Mouse (Mus musculus) heart, embryonic 10.5 days (tissue): Measurements from ENCODE around the gene Gm10282. TPM values are rescaled to one million over a fixed set of nuclear protein-coding genes. Genes with fewer than 3 reads are reported as not detected.

Experiments used
- DNase-seq: peaks from one replicate; pipeline ENCODE4 v3.0.0-alpha.2; 2017; ENCODE audit warnings: low spot score
- H3K27ac ChIP-seq: fragments of 300-500 bp; sonication (generic); 2 replicates; pipeline ENCODE4 v1.5.1; 2016; ENCODE audit warnings: mild to moderate bottlenecking
- H3K27me3 ChIP-seq: fragments of 300-500 bp; sonication (generic); 2 replicates; pipeline ENCODE4 v1.6.1; 2016; ENCODE audit warnings: mild to moderate bottlenecking; ENCODE audit not compliant: poor library complexity, insufficient read depth, severe bottlenecking
- H3K36me3 ChIP-seq: fragments of 300-500 bp; sonication (generic); 2 replicates; pipeline ENCODE4 v1.6.1; 2016; ENCODE audit warnings: mild to moderate bottlenecking, moderate library complexity
- H3K4me1 ChIP-seq: fragments of 300-500 bp; sonication (generic); 2 replicates; pipeline ENCODE4 v1.6.1; 2016; ENCODE audit warnings: mild to moderate bottlenecking
- H3K4me3 ChIP-seq: fragments of 300-500 bp; sonication (generic); 2 replicates; pipeline ENCODE4 v1.5.1; 2016; ENCODE audit warnings: mild to moderate bottlenecking, moderate library complexity
- H3K9me3 ChIP-seq: fragments of 300-500 bp; sonication (generic); 2 replicates; pipeline ENCODE4 v1.6.1; 2016; ENCODE audit warnings: mild to moderate bottlenecking, moderate library complexity
- WGBS: fragments of 180-500 bp; shearing (Covaris S2); methylation state at CpG from one replicate; pipeline ENCODE4 v1.1.7; 2016; 5-methylcytosine and 5-hydroxymethylcytosine counted together
- polyA plus RNA-seq: library from polyadenylated mRNA; unstranded; fragments of >200 nt; fragmentation: Nextera tagmentation; extraction: Ambion mirVana; gene quantifications from 2 replicates; pipeline ENCODE4 v1.2.1, GENCODE M21; 2016

Gm10282 gene
- 19.8 and 23.4 TPM in 2 replicates for polyA plus RNA-seq

DNA sequence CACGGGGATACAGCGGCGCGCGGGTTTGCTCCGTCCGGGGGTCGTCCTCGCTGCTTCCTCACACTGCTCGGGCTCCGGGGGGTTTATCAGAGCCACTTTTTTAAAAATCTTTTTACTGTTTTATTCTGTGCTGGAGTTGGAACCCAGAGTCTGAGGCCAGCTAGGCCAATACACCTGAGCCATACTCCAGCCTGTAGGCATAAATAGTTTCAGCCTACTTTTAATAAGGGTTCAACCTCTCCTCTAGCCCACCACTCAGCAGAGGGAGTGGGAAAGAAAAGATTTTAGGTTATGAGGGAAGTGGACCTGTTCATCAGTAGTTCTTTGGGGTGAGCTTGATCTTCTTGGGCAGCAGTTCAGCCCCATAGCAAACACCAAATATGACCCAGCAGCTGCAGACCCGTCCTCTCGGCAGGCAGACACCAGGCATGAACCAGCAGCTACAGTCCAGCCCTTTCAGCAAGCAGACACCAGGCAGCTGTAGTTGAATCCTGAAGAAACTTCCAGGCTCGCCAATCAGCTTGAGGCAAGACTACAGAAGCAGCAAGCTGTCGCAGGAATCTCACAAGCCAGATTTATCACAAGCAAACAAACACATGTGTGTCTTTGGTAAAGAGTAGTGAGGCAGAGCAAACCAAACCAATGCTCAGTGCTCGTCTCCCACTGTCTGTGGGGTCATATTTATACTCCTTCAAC, at the start of gene Gm10282:
Gene Gm10282, minus strand, starts transcription at position 51 of the 696 bp plus-strand sequence.
- Histone ChIP-seq H3K4me3 (no peak within 1 kb of the TSS), H3K4me1 (peaks cover 8% of the 10 kb centered on the region; the same call in 1 of the 2 replicates), H3K9me3 (no peaks in the 10 kb centered on the region), H3K27ac (no peak within 1 kb of the TSS), H3K27me3 (no peaks in the 10 kb centered on the region), H3K36me3 (no peaks in the 10 kb centered on the region)
- DNase-seq, result no peak
- 73% methylated on average over 16 of the region's 16 CpGs for WGBS

DNA sequence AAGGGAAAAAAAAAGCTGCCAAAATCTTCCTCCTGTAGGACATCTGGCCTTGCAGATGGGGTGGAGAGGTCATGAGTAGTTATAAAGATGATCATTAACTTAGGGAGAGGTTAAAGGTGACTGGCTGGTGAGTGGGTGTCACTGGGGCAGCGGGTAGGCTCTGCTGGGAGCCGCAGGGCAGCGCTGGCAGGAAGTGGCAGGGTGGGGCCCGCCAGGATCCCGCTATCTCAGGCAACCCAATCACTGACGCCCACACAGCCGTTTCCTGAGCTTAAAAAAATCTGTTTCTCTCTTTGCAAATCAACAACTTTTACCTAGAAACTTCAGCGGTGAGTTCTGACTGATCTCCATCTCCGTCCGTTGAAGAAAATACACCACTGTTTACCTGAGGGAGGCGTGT, 49.2 kb upstream of the Gm10282 start:
- Histone ChIP-seq H3K9me3 (no peaks in the 10 kb centered on the region), H3K4me3 (no peak overlapping the region), H3K27ac (peak overlapping the region; percentile 74), H3K4me1 (peaks cover 44% of the 10 kb centered on the region), H3K36me3 (peaks cover 55% of the 10 kb centered on the region), H3K27me3 (no peaks in the 10 kb centered on the region)
- DNase-seq, result no peak
- WGBS, result 55% methylated on average over 11 of the region's 11 CpGs

DNA sequence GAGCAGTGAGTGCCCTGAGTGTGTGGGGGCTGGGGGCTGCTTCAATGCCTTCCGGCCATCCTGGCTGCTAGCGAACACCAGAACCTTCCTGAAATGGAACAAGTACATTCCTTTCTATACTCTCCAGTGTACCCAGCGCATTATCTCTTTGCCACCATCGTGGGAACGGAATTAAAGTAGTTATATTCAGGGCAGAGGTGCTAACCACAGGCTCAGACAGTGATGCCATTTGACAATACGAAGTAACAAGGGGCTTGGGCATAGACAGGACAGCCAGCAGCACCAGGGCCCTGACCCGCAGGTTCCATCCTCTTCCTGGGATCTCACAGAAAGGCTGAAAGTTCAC, 48.6 kb upstream of the Gm10282 start:
- 49% methylated on average over 7 of the region's 7 CpGs for whole genome bisulfite sequencing
- Histone ChIP-seq H3K36me3 (peaks cover 49% of the 10 kb centered on the region), H3K27ac (peak overlapping the region; percentile 74)

DNA sequence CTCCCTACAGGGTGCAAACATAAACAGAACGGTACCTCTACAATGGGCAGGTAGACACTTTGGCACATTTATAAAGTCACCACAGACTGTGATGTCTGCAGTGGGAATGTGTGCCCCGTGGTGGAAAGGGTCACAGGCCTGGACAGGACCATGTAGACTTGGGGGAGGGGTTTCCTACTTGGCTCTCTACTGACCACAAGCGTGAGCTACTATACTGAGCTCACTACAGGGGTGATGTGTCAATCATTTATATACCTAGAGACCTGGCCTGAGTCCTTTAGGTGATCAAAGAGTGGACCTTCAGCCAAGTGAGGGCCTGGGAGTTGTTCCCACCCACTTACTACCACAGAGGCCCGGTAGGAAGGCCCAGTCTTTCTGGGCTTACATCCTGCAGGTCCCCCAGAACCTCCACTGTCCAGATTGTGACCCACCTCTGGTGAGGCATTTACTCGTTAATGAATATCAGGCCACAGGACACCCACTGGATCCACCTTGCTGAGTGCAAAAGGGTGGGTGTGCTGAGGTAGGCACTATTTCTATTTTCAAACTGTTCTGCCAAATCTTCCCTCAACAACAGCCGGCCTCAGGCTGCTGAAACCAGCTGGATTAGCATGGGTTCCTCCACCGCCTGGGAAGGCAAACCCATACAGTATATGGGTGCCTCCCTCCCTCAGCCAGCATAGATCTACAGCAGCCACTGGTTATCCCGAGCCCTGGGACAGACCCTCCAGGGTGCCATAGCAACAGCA, 48.1 kb upstream of the Gm10282 start:
- H3K4me3 ChIP-seq, result no peak overlapping the region
- H3K27me3 ChIP-seq, result no peaks in the 10 kb centered on the region
- no peak for DNase-seq
- 70% methylated on average over 8 of the region's 8 CpGs for WGBS
- H3K27ac ChIP-seq, result peak overlapping the region; percentile 74
- peaks cover 46% of the 10 kb centered on the region for H3K36me3 ChIP-seq
- no peaks in the 10 kb centered on the region for H3K9me3 ChIP-seq
- H3K4me1 ChIP-seq, result peaks cover 49% of the 10 kb centered on the region

More for the DNA sequence above, 48.6 kb upstream of the Gm10282 start:
- H3K27me3 ChIP-seq, result no peaks in the 10 kb centered on the region
- DNase-seq, result no peak
- H3K9me3 ChIP-seq, result no peaks in the 10 kb centered on the region
- H3K4me1 ChIP-seq, result peaks cover 49% of the 10 kb centered on the region
- H3K4me3 ChIP-seq, result no peak overlapping the region

DNA sequence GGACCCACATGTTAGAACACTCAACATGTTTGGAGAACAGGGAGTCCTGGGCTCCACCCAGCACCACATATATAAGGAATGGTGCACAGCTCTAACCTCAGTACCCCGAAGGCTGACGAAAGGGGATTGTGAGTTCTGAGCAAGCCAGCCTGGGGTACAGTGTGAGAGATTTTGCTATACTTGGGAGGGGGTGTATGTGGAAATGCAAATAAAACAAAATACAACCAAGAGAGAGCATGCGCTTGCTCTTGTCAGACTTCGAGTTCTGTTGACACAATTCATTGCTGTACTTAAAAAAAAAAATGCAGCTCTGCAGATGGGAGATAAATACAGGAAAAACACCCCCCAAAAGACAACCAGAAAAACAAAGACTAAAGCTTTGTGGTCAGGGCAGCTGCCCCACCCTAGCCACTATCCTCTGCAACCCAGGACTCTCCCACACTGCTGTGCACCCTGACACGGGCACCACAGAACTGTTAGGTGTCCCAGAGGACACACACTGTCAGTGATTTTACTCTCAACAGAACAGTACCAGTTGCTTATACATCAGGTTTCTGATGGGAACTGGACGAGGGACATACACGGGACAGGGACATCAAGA, 46.4 kb upstream of the Gm10282 start:
- Histone ChIP-seq H3K4me3 (no peak overlapping the region), H3K27me3 (no peaks in the 10 kb centered on the region), H3K27ac (no peak overlapping the region), H3K4me1 (peaks cover 53% of the 10 kb centered on the region), H3K36me3 (peaks cover 42% of the 10 kb centered on the region), H3K9me3 (no peaks in the 10 kb centered on the region)
- WGBS, result 78% methylated on average over 7 of the region's 7 CpGs
- DNase-seq, result no peak

DNA sequence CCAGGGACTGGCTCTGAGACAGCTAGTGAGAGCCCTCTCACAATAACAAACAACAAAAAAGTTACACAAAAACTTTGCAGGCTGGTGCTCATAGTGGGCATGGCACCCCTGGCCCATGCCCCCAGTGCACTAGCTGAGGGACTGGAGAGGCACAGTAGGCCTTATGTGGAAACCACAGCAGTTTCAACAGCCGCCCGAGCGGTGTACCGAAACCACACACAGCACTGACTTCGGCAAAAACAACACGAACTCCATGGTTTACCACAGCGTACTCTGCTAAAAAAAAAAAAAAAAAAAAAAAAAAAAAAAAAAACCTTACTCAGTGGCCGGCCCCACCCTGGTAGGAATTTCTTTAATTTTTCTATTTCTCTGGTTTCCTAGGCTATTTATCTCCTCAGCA, 45.7 kb upstream of the Gm10282 start:
- Histone ChIP-seq H3K27me3 (no peaks in the 10 kb centered on the region), H3K4me1 (peaks cover 46% of the 10 kb centered on the region), H3K9me3 (no peaks in the 10 kb centered on the region), H3K4me3 (no peak overlapping the region), H3K36me3 (peaks cover 42% of the 10 kb centered on the region), H3K27ac (no peak overlapping the region)
- DNase-seq, result no peak
- 94% methylated on average over 8 of the region's 8 CpGs for WGBS

DNA sequence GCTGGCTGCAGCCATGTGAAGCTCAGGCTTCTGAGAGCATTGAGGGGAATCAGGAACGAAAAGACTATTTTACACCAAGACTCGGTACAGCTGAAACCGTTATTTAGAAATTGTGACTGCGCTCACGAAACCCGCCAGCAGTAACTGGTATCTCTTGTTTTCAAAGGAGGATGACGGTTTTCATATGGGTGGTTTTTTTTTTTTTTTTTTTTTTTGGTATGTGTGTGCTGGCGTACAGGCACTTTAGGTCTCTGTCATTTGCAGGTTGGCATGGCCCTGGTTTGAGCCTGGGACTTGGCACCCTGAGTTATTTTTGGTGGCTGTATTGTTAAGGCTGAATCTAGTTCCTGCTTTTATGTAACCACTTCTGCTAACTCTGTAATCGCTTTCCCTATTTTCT, 44.8 kb upstream of the Gm10282 start:
- 90% methylated on average over 9 of the region's 9 CpGs for WGBS
- H3K4me1 ChIP-seq, result peaks cover 37% of the 10 kb centered on the region
- H3K27ac ChIP-seq, result no peak overlapping the region
- peaks cover 44% of the 10 kb centered on the region for H3K36me3 ChIP-seq
- no peak for DNase-seq
- no peak overlapping the region for H3K4me3 ChIP-seq
- H3K9me3 ChIP-seq, result no peaks in the 10 kb centered on the region
- no peaks in the 10 kb centered on the region for H3K27me3 ChIP-seq

DNA sequence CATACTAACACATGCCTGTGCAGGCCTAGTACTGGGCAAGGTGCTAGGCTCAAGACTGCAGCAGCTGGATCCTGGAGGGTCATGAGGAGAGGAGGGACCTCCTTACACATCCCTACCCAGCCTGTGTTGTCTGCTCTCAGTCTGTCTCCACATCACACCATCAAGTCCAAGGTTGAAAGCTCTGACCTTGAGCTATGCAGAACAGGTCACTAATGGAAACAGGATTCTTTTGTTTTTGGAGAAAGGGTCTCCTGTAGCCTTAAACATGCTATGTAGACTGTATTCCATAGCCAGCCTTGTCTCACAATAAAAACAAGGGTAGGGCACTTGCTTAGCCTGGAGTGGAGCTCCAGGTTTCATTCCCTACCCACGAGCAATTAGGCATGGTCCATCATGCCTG, 43.9 kb upstream of the Gm10282 start:
- Histone ChIP-seq H3K4me3 (no peak overlapping the region), H3K9me3 (no peaks in the 10 kb centered on the region), H3K27me3 (no peaks in the 10 kb centered on the region), H3K27ac (no peak overlapping the region), H3K4me1 (peaks cover 29% of the 10 kb centered on the region), H3K36me3 (peaks cover 50% of the 10 kb centered on the region)
- WGBS, result 88% methylated on average over 1 of the region's 1 CpGs
- no peak for DNase-seq

DNA sequence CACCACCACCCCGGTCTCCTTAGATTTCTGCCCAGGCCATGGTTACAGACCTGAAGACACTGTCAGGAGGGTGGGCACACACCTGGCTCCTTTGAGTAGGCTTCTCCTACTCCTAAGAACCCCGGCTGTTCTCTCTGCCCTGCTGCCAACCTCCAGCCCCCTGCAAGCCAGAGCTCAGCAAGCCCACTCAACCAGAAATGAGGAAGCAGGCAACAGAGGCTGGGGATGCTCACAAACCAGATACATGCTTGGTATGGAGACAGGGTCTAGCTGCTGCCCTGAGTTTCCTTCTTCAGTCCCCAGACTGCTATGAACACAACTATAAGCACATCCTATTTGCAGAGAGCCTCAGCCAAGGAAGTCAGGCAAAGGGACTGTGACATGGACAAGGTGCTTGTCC, 43.1 kb upstream of the Gm10282 start:
- no peak for DNase-seq
- H3K9me3 ChIP-seq, result no peaks in the 10 kb centered on the region
- H3K27ac ChIP-seq, result no peak overlapping the region
- no peaks in the 10 kb centered on the region for H3K27me3 ChIP-seq
- H3K36me3 ChIP-seq, result peaks cover 54% of the 10 kb centered on the region
- 90% methylated on average over 2 of the region's 2 CpGs for WGBS
- no peak overlapping the region for H3K4me3 ChIP-seq
- peaks cover 20% of the 10 kb centered on the region for H3K4me1 ChIP-seq

DNA sequence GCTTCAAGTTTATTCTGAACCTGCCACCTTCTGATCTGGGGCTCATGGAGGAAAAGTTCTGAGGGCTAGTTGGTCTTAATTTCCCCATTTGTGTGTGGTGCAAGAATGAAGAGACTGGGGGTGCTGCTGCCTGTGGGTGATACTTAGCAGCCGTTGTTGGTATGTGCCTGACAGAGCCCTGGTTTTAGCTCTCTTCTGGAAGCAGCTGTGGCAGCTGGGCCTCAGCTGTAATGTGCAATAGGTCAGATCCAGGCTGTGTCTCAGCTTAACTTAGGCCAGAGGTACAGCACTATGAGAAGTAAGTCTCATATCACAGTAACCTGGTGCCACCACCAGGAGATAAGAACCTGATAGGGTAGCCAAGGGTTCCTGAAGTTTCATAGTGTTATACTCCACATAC, 42.5 kb upstream of the Gm10282 start:
- 86% methylated on average over 1 of the region's 1 CpGs for WGBS
- Histone ChIP-seq H3K27me3 (no peaks in the 10 kb centered on the region), H3K27ac (no peak overlapping the region), H3K9me3 (no peaks in the 10 kb centered on the region), H3K4me3 (no peak overlapping the region), H3K36me3 (peaks cover 55% of the 10 kb centered on the region), H3K4me1 (peaks cover 15% of the 10 kb centered on the region; the same call in 1 of the 2 replicates)
- no peak for DNase-seq

DNA sequence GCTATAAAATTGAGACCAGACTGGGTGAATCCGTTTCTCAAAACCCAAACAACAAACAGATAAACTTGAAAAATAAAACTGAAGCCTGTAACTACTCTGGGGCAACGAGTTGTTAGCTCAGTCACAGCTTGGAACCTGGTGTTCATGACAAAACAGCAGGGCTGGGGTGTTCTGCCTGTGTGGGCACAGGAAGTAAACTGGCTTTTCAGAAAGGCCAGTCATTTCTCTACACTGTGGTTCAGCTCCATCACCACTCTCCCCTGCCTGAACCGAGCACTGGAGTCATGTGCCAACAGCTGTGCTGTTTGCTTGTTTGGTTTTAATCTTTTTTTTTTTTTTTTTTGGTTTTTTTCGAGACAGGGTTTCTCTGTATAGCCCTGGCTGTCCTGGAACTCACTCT, 38.7 kb upstream of the Gm10282 start:
- no peaks in the 10 kb centered on the region for H3K27me3 ChIP-seq
- no peak overlapping the region for H3K27ac ChIP-seq
- H3K4me3 ChIP-seq, result no peak overlapping the region
- peaks cover 85% of the 10 kb centered on the region for H3K36me3 ChIP-seq
- 91% methylated on average over 4 of the region's 4 CpGs for WGBS
- DNase-seq, result no peak
- no peaks in the 10 kb centered on the region for H3K9me3 ChIP-seq
- peaks cover 3% of the 10 kb centered on the region; the same call in 1 of the 2 replicates for H3K4me1 ChIP-seq

DNA sequence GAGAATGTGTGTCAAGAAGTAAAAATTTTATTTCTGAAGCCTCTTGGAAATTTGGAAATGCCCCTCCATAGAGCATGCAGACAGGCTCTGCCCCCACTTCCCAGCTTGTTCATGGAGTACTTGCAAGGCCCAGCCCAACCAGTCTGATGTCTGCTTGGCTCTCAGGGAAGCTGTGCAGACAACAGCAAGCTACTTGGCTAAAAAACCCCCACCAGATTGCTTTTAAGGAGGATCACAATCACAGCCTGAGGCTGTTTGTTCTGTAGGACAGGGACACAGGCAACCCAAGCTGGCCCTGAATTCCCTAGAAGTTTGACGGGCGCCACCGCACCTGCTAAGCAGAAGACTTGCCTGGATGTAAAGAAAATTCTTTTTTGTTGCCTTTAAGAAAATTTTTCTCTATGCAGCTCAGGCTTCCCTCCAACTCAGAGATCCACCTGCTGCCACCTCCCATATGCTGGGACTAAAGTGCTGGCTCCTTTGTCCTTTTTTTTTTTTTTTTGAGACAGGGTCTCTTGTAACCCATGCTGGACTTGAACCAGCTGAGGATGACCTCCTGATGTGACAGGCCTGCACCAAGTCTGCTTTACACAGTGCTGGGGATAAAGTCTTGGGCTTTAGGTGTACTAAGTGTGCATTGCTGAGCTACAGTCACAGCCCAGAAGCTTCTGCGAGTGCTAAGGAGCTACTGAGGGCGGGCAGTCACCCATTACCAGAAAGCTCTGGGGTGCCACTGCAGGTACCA, 37.7 kb upstream of the Gm10282 start:
- WGBS, result 89% methylated on average over 5 of the region's 5 CpGs
- H3K27ac ChIP-seq, result no peak overlapping the region
- H3K4me1 ChIP-seq, result no peaks in the 10 kb centered on the region
- H3K4me3 ChIP-seq, result no peak overlapping the region
- peaks cover 89% of the 10 kb centered on the region for H3K36me3 ChIP-seq
- DNase-seq, result no peak
- H3K9me3 ChIP-seq, result no peaks in the 10 kb centered on the region
- no peaks in the 10 kb centered on the region for H3K27me3 ChIP-seq

DNA sequence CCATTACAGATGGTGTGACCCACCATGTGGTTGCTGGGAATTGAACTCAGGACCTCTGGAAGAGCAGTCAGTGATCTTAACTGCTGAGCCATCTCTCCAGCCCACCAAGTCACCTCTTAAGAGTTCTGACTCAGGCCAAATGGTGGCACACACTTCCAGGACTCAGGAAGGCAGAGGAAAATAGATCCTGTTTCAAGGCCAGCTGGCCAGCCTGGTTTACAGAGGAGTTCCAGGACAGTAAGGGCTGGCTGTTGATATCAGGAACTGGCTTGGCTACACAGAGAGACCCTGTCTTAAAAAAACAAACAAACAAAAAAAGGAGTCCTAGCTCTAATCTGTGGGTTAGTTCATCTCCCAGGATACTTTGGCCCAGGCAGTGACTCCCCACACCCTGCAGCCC, 32.0 kb upstream of the Gm10282 start:
- Histone ChIP-seq H3K36me3 (peaks cover 60% of the 10 kb centered on the region), H3K9me3 (no peaks in the 10 kb centered on the region), H3K4me3 (no peak overlapping the region), H3K27me3 (no peaks in the 10 kb centered on the region), H3K27ac (no peak overlapping the region), H3K4me1 (peaks cover 2% of the 10 kb centered on the region; the same call in 1 of the 2 replicates)
- DNase-seq, result no peak
